Mouse (Mus musculus): Measurements from ENCODE around the gene Phka1. TPM values are rescaled to one million over a fixed set of nuclear protein-coding genes. Genes with fewer than 3 reads are reported as not detected.

The Phka1 gene
- polyA plus RNA-seq, 1 experiment from 2014 or later = 1.0 TPM

DNA sequence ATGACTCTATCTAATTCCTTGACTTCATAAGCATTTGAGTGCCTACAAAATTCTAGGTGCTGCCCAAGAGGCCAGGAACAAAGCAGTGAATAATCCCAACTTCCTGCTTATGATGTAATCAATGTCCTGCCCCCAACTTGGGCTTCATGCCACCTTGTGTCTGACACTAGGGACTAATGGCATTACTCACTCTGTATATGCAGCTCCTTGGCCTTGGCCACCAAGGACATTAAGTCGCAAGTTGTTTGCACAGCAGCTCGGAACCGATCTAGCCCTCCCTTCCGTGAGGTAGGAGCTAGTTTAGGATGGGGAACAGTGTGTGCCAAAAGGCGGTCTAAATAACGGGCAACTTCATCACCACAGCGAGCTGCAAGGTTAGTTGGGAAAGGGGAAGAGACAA, 87.1 kb downstream of the Phka1 start:
- Histone ChIP-seq H3K4me3 (replicated peaks) (no peak overlapping the region), H3K4me2 (no peak overlapping the region), H3K9ac (no peak overlapping the region), H3K9me3 (replicated peaks) (no peaks in the 10 kb centered on the region), H3K27me3 (no peaks in the 10 kb centered on the region), H3K27ac (no peak overlapping the region), H3K36me3 (no peaks in the 10 kb centered on the region), H3K4me1 (replicated peaks) (no peaks in the 10 kb centered on the region)
- ATAC-seq (ENCODE audit: low read depth) (no peak), DNase-seq (no peak)
- WGBS (ENCODE audit: insufficient replicate concordance) = 79% methylated on average over 7 of the region's 7 CpGs

DNA sequence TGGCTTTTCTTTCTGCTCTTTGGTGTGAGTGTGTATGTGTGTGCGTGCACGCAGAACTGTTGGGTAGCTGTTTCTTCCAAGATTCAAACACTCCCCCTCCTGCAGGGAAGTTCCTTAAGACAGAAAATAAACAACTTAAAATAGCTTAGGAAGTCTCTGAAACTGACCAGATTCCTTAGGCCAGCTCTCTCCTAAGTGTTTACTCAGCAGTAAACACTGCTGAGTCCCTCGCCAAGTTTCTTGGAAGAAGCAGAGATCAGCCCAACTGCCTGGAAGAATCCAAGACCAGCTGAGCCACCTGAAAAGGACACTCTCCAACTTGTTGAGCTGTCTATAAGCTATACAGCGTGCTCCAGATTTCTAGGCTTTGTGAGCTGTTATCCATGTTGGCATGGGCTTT, 134.8 kb downstream of the Phka1 start:
- DNase-seq = no peak

DNA sequence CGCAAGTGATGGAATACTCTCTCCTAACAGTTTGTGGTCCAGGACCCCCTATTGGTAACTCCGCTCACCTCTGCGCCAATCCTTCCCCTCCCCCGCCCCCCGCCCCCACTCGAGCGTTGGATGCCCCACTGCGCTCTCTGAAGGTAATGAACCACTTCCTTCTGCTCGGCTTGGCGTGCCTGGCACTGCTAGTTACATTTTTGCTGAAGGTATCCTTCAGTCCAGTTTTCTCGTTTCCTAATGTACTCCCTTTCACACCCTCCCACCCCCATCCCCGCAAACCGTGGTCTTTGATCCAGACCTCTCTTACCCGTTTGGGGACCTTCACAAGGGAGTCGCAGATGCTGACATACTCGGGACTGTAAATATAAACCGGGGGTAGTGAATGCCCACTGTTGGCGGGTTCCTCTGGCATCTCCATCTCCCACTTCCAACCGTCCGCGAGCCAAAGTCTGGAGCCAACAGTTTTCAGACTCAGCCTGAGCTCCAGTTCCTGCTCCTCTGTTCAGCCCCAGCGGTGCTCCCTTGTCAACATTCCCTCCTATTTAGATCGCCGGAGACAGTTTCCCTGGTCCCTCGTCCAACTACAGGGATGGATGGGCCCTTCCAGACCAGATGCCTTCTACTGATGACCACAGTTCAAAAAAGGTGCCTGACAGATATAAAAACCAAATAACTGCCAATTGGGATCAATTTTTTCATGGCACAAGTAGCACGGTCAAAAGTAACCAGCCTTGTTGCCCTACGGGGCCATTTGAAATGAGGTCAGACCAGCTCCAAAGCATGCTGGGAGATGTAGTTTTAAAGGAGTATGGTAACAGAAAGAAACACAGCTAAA, 139.2 kb downstream of the Phka1 start, which contains the start of gene Hdac8:
TSS of gene Hdac8 (minus strand) at position 716 of the 838 bp plus-strand sequence.
- no peaks in the 10 kb centered on the region for H3K36me3 ChIP-seq
- WGBS (ENCODE audit: insufficient replicate concordance) = 19% methylated on average over 27 of the region's 27 CpGs
- DNase-seq (peak; percentile 32), ATAC-seq (ENCODE audit: low read depth) (peak; percentile 86)
- H3K9ac ChIP-seq = peak within 1 kb of the TSS; percentile 68
- peaks cover 3% of the 10 kb centered on the region; the same call in 1 of the 2 replicates for H3K27me3 ChIP-seq
- no peaks in the 10 kb centered on the region for H3K9me3 ChIP-seq (replicated peaks)
- no peak within 1 kb of the TSS; the same call in 1 of the 2 replicates for H3K27ac ChIP-seq
- peak within 1 kb of the TSS; percentile 65 for H3K4me2 ChIP-seq
- H3K4me1 ChIP-seq (replicated peaks) = no peaks in the 10 kb centered on the region
- peak within 1 kb of the TSS; percentile 64 for H3K4me3 ChIP-seq (replicated peaks)

More for the DNA sequence above, 134.8 kb downstream of the Phka1 start:
- H3K36me3 ChIP-seq = no peaks in the 10 kb centered on the region
- H3K27ac ChIP-seq = no peak overlapping the region
- no peak for ATAC-seq (ENCODE audit: low read depth)
- H3K4me2 ChIP-seq = no peak overlapping the region
- no peaks in the 10 kb centered on the region for H3K4me1 ChIP-seq (replicated peaks)
- H3K9me3 ChIP-seq (replicated peaks) = no peaks in the 10 kb centered on the region
- H3K4me3 ChIP-seq (replicated peaks) = no peak overlapping the region
- H3K27me3 ChIP-seq = peaks cover 6% of the 10 kb centered on the region; the same call in 1 of the 2 replicates
- no peak overlapping the region for H3K9ac ChIP-seq
- WGBS (ENCODE audit: insufficient replicate concordance) = 54% methylated on average over 4 of the region's 4 CpGs

DNA sequence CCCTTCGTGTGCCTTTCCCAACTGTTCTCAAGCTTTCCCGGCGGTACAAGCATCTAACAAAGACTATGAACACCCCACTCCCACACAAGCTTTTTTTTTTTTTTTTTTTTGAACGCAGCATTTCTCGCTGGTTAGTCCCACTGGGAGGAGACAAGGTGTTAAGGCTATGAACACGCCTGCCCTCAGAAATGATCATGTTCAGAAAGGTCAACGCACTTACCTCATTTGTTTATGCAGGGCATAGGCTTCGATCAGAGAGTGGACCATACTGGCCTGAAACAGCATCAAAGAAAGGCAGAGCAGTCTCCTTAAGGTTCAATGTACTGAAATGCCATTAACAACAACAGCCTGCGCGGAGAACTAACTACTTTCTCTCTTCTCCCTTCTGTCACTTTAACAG, 139.9 kb downstream of the Phka1 start:
- H3K27me3 ChIP-seq = peaks cover 3% of the 10 kb centered on the region; the same call in 1 of the 2 replicates
- H3K4me1 ChIP-seq (replicated peaks) = no peaks in the 10 kb centered on the region
- H3K4me3 ChIP-seq (replicated peaks) = peak overlapping the region; percentile 64
- H3K36me3 ChIP-seq = no peaks in the 10 kb centered on the region
- 31% methylated on average over 10 of the region's 10 CpGs for WGBS (ENCODE audit: insufficient replicate concordance)
- H3K9me3 ChIP-seq (replicated peaks) = no peaks in the 10 kb centered on the region
- H3K27ac ChIP-seq = no peak overlapping the region
- H3K9ac ChIP-seq = peak overlapping the region; percentile 68
- ATAC-seq (ENCODE audit: low read depth) (no peak), DNase-seq (no peak)
- H3K4me2 ChIP-seq = peak overlapping the region; percentile 65

DNA sequence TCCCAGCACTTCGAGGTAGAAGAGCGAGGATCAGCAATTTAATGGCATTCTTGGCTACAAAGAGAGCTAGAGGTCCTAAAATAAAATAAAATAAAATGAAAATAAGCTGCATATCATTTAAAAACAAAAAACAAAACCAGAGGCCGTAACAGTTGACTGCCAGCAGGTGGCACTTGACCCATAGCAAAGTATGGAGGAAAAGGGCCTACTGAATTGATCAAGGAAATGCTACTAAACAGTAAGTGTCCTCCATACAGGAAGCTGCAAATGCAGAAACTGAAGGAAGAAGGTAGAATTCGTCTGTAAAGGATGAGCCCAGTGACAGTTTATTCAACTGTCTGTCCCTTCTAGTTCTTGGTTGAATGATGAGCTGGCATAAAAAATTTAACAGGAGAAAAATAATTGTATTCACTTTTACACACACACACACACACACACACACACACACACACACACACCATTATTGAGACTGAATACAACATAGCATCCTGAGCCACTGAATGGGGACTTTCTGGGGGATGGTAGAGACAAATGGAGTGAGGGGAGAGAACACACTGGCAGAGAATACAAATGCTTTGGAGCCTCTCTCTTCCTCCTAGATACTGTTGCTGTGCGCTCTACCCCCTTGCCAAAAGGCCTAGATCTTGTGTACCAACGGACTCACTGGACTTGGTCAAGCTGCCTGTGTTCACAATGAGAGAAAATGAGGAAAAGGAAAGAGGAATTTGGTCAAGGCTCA, 149.9 kb downstream of the Phka1 start:
- 62% methylated on average over 6 of the region's 6 CpGs for whole genome bisulfite sequencing (ENCODE audit: insufficient replicate concordance)
- DNase-seq (no peak), ATAC-seq (ENCODE audit: low read depth) (no peak)
- no peaks in the 10 kb centered on the region for H3K27me3 ChIP-seq
- no peaks in the 10 kb centered on the region for H3K9me3 ChIP-seq (replicated peaks)
- H3K4me3 ChIP-seq (replicated peaks) = no peak overlapping the region
- H3K9ac ChIP-seq = no peak overlapping the region
- H3K4me2 ChIP-seq = no peak overlapping the region
- no peaks in the 10 kb centered on the region for H3K4me1 ChIP-seq (replicated peaks)
- H3K27ac ChIP-seq = no peak overlapping the region
- no peaks in the 10 kb centered on the region for H3K36me3 ChIP-seq

DNA sequence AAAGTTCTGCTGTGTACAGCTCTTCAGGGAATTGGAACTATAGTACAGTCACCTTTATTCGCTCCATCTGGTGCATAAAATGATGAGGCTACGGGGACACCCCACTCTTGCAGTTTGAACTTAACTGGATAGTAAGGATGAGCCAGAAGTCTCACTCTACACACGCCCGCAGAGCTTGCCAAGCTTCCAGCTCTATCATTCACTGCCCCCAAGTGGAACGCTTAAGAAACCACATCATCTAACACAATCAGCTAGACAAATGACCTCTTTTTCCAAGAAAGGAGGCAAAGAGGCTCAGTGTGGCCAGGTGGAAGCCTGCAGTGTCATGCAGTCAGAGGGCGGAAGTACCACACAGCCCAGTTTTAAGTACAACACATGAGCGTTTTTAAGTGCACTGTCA, 158.5 kb downstream of the Phka1 start:
- H3K4me3 ChIP-seq (replicated peaks) = no peak overlapping the region
- no peak overlapping the region for H3K9ac ChIP-seq
- ATAC-seq (ENCODE audit: low read depth) = no peak
- DNase-seq = no peak
- no peaks in the 10 kb centered on the region for H3K27me3 ChIP-seq
- no peaks in the 10 kb centered on the region for H3K36me3 ChIP-seq
- no peak overlapping the region for H3K4me2 ChIP-seq
- H3K4me1 ChIP-seq (replicated peaks) = no peaks in the 10 kb centered on the region
- H3K9me3 ChIP-seq (replicated peaks) = no peaks in the 10 kb centered on the region
- WGBS (ENCODE audit: insufficient replicate concordance) = 64% methylated on average over 7 of the region's 7 CpGs
- H3K27ac ChIP-seq = no peak overlapping the region

DNA sequence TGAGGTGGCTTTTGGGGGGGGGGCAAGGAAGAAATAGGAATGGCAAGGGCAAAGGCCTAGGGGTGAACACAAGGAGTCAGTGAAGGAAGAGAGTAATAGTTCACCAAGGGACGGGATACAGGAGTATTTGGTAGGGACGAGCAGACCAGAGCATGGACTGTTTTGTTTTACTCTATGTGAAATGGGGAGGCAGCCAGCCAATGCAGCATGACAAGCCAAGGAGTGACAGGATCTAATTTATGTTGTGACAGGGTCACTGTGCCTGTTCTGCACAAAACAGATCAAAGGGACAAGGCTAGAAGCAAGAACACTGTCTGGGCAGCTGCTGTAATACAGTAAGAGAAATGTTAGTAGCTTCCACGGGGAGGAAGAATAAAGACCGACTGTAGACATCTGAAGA, 164.4 kb downstream of the Phka1 start:
- no peak for DNase-seq

DNA sequence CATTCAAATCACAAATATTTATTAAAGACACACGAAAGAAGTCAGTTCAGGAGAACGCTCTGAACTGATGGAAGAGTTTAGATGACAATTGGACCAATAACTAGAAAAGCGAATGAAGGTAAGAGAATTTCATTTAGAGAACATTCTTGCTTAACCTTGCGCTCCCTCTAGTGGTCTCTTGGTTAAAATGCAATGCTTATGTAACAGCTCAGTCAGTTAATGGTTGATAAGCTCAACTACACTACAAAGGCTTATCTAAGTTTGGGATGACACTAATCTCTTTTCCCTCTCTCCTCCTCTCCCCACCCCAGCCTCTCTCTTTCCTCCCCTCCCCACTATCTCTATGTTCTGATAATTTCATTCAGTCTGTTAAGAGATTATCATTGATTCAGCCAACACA, 165.1 kb downstream of the Phka1 start:
- no peak overlapping the region for H3K4me2 ChIP-seq
- no peak overlapping the region for H3K9ac ChIP-seq
- no peak for DNase-seq
- peaks cover 4% of the 10 kb centered on the region; the same call in 1 of the 2 replicates for H3K4me1 ChIP-seq (replicated peaks)
- H3K36me3 ChIP-seq = no peaks in the 10 kb centered on the region
- H3K27ac ChIP-seq = no peak overlapping the region
- H3K4me3 ChIP-seq (replicated peaks) = no peak overlapping the region
- H3K27me3 ChIP-seq = no peaks in the 10 kb centered on the region
- 22% methylated on average over 4 of the region's 4 CpGs for WGBS (ENCODE audit: insufficient replicate concordance)
- ATAC-seq (ENCODE audit: low read depth) = no peak
- H3K9me3 ChIP-seq (replicated peaks) = no peaks in the 10 kb centered on the region

More for the DNA sequence above, 164.4 kb downstream of the Phka1 start:
- Histone ChIP-seq H3K27ac (no peak overlapping the region), H3K9ac (no peak overlapping the region), H3K4me2 (no peak overlapping the region), H3K4me3 (replicated peaks) (no peak overlapping the region), H3K36me3 (no peaks in the 10 kb centered on the region), H3K9me3 (replicated peaks) (no peaks in the 10 kb centered on the region), H3K27me3 (no peaks in the 10 kb centered on the region), H3K4me1 (replicated peaks) (peaks cover 4% of the 10 kb centered on the region; the same call in 1 of the 2 replicates)
- no peak for ATAC-seq (ENCODE audit: low read depth)
- WGBS (ENCODE audit: insufficient replicate concordance) = 72% methylated on average over 4 of the region's 4 CpGs

DNA sequence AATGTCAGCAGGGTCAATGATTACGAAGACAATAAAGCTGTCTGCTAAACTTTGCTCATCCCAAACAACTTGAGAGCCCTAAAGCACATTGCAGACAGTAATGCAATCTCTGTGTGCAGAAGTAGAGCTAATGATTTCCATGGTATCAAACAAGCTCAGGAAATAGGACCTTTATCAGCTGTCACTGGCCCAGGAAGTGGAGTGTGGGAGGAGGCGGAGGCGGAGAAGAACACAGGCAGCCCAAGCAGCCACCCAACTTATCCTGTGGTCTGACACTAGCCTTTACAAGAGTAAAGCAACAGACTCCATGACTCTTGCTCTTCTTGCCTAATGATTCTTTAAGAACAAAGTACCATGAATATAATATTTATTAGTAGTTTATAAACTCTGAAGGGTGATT, 165.6 kb downstream of the Phka1 start:
- H3K27me3 ChIP-seq = no peaks in the 10 kb centered on the region
- DNase-seq (no peak), ATAC-seq (ENCODE audit: low read depth) (no peak)
- peaks cover 4% of the 10 kb centered on the region; the same call in 1 of the 2 replicates for H3K4me1 ChIP-seq (replicated peaks)
- H3K36me3 ChIP-seq = no peaks in the 10 kb centered on the region
- no peak overlapping the region for H3K27ac ChIP-seq
- H3K9ac ChIP-seq = no peak overlapping the region
- no peak overlapping the region for H3K4me2 ChIP-seq
- H3K4me3 ChIP-seq (replicated peaks) = no peak overlapping the region
- no peaks in the 10 kb centered on the region for H3K9me3 ChIP-seq (replicated peaks)
- 40% methylated on average over 3 of the region's 3 CpGs for WGBS (ENCODE audit: insufficient replicate concordance)

DNA sequence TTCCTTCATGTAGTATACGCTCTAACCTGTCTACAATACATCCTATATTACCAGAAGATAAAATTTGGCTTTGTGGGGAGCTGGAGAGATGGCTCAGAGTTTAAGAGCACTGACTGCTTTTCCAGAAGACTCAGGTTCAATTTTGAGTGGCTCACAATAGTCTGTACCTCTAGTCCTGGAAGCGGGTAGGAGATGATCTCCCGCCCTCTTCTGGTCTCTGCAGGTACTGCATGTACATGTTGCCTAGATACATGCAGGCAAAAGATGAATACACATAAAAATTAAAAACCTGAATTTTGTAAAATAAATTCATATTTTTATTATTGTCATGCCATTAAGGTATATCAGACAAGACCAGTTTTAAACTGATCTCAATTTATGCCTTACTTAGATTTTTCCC, 167.3 kb downstream of the Phka1 start:
- peak; percentile 22 for DNase-seq
- Histone ChIP-seq H3K9me3 (replicated peaks) (no peaks in the 10 kb centered on the region), H3K4me3 (replicated peaks) (no peak overlapping the region), H3K27ac (no peak overlapping the region), H3K27me3 (no peaks in the 10 kb centered on the region), H3K4me1 (replicated peaks) (peaks cover 4% of the 10 kb centered on the region; the same call in 1 of the 2 replicates), H3K4me2 (no peak overlapping the region), H3K9ac (no peak overlapping the region), H3K36me3 (no peaks in the 10 kb centered on the region)
- ATAC-seq (ENCODE audit: low read depth) = no peak
- whole genome bisulfite sequencing (ENCODE audit: insufficient replicate concordance) = 28% methylated on average over 3 of the region's 3 CpGs

DNA sequence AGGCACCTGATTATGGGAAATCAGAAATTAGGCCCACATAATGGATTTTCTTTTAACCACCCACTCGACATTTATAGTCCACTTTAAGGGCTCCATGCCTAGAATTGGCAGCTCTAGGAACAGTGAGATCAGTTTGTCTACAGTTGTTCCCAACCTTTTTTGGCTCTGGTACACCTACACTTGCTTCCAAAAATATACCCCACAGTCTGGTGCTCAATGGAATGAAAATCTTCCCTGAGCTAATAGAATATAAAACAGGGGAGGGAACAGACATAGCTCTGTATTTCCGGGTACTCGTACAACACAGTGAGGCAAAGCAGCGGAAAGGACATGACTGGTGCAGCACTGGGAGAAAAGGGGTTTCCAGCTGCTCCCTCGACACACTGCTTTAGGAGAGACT, 168.5 kb downstream of the Phka1 start:
- Histone ChIP-seq H3K4me1 (replicated peaks) (peaks cover 4% of the 10 kb centered on the region; the same call in 1 of the 2 replicates), H3K27me3 (no peaks in the 10 kb centered on the region), H3K36me3 (no peaks in the 10 kb centered on the region), H3K4me3 (replicated peaks) (no peak overlapping the region), H3K9ac (no peak overlapping the region), H3K27ac (no peak overlapping the region), H3K4me2 (no peak overlapping the region), H3K9me3 (replicated peaks) (no peaks in the 10 kb centered on the region)
- ATAC-seq (ENCODE audit: low read depth) (no peak), DNase-seq (no peak)
- WGBS (ENCODE audit: insufficient replicate concordance) = 75% methylated on average over 5 of the region's 5 CpGs

All from liver, embryonic 13.5 days (tissue).